Mouse (Mus musculus) cerebral cortex, adult 2 months (tissue): ENCODE measurements around the gene Pigo.

Source experiments
- WGBS: fragments of 180-500 bp; shearing (Covaris S2); methylation state at CpG from one replicate; pipeline ENCODE4 v1.1.7; 2018; 5-methylcytosine and 5-hydroxymethylcytosine counted together

The Pigo gene

DNA sequence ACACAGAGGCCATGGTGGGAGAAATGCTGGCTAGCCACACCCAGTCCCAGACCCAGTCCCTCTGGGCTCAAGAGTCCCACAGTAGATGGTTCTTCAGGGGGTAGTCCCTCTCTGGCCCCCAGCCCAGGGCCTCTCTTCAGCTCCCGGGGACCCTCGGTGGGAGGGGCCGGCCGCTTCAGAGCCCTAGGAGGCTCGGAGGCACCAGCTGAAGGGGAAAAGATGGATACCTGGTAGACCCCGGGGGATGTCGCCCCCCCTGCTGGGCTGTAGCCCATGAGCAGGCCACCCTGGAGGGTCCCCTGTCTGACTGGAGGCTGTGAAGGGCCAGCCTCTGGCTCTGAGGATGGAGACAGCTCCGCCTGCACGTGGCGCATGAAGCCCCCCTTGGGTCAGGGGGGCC lies 10.7 kb upstream of the Pigo start:
- 86% methylated on average over 10 of the region's 10 CpGs for WGBS

DNA sequence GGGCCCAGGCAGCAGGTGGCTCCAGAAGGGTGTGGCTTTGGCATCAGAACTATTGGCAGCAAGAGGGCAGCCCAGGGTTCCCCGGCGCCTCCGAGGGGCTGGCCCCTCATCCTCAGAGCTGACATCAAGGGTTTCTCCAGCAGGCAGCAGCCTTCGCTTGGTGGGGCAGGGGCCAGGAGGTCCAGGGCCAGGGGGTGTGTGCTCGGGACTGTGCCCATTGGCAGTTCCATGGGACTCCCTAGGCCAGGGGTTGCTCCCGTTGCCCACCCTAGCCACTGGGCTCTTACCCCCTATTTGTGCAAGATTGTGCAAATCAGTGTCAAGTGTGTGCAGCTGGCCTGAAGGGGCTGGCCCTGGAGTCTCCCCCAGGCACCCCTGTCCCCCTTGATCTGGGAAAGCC lies 10.2 kb upstream of the Pigo start:
- whole genome bisulfite sequencing: 84% methylated on average over 6 of the region's 6 CpGs

DNA sequence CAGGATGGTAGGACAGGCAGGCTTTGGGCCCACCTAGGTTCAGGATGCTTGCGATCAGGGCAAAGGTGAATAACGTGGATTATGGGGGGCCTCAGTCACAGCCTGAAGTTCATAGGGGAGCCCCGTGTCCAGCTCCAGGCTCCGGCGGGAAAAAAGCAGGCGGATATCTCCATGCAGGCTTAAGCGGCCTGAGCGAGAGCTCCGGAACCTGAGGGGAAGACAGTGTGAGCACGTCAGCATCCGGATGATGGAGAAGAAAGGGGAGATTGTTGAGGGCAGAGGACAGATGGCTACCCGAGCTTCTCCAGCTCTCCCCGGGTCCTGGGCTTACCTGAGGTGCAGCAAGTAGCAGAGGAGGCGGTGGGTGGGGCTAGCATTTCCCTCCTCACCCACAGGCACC lies 7.9 kb upstream of the Pigo start:
- WGBS: 85% methylated on average over 14 of the region's 14 CpGs

DNA sequence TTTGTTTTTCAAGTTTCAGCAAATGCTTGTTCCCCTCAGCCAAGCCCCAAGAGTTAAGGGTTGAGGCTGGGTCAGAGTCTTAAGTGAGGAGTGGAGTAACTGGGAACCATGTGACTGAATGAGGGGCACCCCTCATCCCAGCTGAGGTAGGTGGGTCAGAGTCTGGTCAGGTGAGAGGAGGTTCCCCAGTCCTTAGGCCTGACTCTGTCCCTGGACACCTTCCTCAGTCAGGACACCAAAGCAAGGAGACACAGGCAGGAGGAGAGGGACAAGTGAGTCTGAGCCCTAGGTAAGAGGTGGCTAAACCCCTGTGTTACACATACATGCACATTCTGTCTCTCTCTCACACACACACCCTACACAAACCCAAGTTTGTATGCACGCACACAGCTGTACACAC lies 6.9 kb upstream of the Pigo start:
- WGBS: 86% methylated on average over 1 of the region's 1 CpGs

DNA sequence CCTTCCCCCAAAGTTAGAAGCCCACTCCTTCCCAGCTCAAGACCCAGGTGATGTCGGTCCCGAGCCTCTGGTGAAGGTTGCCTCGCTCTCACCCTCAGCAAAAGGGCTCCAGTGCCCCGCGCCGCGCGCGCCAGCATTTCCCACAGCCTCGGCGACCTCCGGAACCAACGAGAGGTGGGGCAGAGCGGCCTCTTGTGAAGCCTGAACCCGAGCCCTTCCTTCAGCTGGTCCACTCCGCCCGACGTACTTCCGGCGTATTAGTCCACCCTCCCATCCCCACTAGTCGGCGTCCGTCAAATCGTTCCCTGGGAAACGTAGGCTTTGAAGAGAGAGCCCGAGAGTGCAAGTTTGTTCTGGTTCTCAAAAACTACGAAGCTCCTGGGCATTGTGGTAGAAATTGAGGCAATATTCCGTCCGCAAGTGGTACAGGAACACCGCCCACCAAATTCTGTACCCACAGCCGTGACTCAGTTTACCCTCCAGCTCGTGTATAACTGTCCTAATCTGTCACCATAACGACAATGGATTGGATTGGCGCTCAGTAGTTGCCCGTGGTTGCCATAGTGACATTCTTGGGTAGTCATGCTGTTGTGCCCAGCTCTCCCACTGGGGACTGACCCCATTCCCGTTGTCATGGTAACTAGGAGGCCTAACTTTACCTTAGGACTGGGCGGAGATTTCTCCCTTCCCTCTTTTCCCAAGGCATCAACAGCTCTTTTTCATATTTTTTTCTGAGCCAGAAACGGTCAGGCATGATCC lies 5.8 kb upstream of the Pigo start, which contains the start of gene Stoml2:
Gene Stoml2, minus strand, starts transcription at position 474 of the 759 bp plus-strand sequence.
- WGBS: 1% methylated on average over 38 of the region's 38 CpGs

DNA sequence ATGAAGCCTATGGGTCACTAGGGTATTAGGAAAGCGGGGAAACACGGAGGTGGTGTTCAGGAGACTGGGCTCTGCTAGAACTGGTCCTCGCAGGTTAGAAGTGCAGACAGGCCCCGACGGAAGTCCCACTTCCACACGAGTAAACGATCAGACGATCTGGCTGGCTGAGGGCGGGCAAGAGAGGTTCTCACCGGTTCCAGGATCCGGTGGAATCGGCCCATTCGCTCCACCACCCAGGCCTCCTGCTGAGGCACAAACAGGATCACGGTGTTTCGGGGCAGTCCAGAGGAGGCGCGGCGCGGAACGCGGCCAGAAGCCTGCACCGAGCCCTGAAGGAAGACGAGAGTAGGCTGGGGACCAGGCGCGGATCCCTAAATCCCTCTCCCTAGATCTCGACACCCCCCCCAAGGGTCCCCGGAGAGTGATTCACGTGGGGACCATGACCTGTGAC lies 5.2 kb upstream of the Pigo start:
- under 1% methylated on average over 28 of the region's 28 CpGs for WGBS

DNA sequence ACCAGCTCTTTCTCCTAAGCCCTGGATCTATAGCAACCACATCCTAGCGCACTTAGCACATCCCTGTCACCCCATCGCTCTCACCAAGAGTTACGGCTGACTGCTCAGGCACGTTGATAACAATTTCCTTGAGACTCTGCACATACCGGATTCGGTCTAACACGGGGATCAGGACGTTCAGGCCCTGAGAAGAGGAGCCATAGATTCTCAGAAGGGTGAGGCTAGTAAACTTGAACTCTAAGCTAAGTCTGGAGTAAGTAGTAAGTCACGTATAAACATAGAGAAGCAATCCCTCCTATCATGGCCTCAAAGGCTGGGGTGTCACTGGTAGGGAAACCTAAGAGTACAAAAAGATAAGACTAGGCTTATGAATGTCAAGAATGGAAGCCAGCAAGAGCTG lies 4.7 kb upstream of the Pigo start:
- 78% methylated on average over 9 of the region's 9 CpGs for WGBS

DNA sequence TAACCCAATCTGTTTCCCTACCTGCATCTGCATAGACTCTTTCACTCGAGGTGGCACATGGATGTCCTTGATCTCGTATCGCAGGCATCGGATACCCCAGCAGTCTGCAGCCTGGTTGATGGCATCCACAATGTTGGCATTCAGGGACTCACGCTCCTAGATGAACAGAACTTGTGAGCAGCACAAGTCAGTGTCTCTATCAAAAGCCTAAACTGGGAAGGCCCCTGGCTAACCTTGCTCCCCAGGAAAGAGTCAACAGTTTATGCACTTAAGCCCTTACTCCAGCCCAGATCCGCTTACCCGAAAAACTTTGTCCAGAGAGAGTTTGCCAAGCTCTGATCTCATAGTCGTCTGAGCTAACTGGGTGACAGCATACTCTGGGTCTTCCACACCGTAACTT lies 4.1 kb upstream of the Pigo start:
- WGBS: 91% methylated on average over 9 of the region's 9 CpGs

DNA sequence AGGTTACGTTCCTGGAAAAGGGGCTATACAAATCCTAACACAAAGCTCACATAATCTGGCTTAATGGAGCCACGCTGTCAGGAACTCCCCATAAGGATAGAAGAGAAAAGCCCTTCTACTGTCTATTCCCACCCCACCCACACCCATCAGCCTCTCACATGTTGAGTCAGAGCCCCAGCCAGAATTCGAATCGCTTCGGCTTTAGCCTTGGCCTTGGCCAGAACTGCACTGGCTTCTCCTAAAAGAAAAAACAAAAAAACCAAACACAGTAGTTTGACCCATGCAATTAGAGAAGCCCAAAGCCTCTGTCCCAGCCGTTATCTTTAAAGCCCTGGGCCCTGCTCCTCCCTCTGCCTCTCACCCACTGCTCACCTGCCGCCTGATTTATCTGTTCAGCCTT lies 3.5 kb upstream of the Pigo start:
- WGBS: 77% methylated on average over 7 of the region's 7 CpGs

DNA sequence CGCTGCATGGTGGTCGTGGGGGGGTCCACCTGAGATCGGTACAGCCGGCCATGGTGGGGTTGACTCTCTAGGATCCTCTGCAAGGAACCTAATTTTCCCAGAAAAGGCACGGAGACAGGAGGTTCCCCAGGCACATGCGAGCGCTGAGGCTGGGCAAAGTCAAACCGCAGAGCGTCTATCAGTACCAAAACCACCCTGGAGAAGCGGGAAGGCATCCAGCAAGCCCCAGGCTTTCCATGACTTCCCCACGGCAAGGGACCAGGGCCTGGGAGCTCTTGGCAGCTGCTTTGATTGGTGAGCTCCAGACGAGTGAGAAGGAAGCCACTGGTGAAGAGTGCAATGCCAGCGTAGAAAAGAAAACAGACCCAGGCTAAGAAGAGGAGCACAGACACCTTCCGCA lies 946 bp downstream of the Pigo start:
- 73% methylated on average over 14 of the region's 14 CpGs for WGBS

DNA sequence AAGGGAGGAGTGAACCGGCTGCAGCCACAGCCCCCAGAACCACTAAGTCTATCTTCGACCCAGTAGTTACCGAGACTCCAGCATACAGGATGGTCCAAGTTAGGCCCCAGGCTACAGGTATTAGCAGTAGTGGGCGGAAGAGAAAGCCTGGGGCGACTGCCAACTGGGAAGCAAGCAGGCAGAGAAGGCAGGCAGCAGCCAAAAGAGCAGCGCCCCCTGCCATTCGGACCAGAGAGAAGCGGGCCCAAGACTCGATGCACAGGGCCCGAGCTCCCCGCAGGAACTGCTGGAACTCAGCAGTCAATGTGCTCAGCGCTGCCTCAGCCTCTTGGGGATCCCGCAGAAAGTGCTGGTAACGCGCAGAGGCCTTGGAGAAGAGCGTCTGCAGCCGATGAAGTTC lies 4.3 kb downstream of the Pigo start:
- 74% methylated on average over 17 of the region's 17 CpGs for WGBS

DNA sequence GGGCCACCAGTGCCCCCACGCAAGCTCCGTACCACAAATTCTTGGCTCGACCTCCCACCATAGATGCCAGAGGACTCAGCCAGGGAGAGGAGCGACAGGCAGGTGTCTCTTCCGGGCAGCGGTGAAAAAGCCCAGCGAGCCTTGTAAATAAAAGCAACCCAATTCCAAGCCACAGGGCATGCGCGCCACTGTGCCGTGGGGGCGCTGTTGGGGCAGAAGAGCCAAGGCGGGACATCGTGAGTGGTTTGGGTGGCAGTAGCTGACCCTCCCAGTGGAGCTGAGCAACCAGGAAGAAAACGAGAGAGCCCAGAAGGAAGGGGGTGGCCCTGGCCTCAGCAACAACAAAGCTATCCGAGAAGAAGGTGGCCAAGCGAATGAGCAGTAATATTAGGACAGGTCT lies 4.7 kb downstream of the Pigo start:
- WGBS: 85% methylated on average over 16 of the region's 16 CpGs

DNA sequence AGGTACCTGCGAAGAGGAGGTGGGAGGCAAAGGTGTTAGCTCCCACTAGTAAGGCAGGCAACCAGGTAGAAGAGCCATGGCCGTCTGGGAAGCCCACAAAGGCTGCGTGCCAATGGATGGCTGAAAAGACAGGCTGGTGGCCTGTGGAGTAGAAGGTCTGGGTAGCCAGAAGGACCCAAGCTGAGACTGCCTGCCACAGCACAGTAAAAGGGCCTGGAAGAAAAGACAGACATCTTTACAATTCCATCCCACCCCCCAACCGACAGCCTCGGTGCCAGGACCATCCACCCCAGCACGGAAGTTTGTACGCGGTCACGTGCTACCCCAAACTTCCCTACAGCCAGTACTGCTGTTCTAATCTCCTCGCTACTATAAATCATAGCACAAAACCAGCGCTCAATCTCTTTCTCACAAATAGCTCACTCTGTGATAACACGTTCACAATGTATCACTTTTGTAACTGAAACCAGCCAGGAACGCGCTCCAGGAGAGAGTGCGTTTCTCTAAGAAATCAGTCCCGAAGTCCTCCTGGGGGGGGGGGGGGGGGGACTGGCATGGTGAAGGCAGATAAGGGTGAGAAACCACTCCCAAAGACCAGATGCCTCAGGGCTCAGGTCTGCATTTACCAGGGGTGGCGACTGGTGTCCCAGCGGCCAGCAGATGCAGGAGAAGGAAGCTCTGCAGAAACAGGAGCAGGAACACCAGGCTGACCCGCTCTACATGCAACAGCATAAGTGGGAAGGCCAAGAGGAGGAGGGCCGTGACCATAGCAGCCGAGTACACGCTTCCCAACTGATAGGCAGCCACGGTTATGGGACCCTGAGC lies 5.8 kb downstream of the Pigo start:
- 92% methylated on average over 23 of the region's 23 CpGs for WGBS

DNA sequence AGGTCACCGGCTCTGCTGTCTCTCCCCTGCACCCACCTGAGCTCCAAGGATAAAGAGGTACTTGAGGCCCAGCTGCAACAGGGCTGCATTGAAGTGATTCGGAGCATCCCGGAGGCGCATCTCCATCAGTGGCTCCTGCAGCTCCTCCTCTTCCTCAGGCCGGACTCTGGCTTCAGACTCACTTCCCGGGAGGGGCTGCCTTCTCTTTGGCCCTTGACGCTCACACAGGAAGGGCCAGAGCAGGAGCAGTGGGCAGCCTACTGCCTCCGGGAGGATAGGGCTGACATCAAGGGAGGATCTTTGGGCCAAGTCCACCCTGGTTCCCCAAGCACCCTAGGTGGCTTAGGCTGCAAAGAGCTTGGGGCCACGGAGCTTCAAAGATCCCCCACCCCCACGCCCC lies 6.4 kb downstream of the Pigo start:
- 86% methylated on average over 10 of the region's 10 CpGs for WGBS

DNA sequence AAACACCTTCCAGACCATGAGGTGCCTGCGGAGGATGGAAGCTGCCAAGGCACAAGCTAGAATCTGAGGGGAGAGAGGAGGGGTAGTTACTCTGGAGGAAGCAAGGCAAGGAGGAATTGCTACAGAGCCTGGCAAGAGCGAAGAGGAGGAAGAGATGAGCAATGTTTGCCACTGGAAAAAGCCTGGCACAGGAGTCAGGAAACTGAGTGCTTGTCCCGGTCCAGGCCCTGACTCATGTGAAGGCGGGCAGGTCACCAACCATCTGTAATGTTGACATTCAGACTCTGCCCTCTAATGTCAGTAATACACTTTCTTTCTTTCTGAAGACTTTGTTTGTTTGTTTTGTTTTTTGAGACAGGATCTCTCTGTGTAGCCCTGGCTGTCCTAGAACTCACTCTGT lies 7.5 kb downstream of the Pigo start:
- 94% methylated on average over 4 of the region's 4 CpGs for WGBS

DNA sequence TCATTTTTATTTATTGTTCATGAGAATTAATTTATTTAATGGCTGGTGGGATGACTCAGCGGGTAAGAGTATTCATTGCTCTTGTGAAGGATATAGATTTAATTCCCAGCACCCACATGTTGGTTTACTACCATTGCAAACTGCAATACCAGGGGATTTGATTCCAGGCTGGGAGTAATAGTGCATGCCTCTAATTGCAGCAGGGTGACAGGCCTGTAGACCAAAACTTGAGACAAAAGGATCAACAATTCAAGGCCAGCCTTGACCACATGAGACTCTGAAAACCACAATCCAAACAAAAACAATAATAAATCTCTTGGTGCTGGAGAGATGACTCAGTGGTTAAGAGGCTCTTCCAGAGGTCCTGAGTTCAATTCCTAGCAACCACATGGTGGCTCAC lies 13.5 kb downstream of the Pigo start:
- 98% methylated on average over 1 of the region's 1 CpGs for WGBS

DNA sequence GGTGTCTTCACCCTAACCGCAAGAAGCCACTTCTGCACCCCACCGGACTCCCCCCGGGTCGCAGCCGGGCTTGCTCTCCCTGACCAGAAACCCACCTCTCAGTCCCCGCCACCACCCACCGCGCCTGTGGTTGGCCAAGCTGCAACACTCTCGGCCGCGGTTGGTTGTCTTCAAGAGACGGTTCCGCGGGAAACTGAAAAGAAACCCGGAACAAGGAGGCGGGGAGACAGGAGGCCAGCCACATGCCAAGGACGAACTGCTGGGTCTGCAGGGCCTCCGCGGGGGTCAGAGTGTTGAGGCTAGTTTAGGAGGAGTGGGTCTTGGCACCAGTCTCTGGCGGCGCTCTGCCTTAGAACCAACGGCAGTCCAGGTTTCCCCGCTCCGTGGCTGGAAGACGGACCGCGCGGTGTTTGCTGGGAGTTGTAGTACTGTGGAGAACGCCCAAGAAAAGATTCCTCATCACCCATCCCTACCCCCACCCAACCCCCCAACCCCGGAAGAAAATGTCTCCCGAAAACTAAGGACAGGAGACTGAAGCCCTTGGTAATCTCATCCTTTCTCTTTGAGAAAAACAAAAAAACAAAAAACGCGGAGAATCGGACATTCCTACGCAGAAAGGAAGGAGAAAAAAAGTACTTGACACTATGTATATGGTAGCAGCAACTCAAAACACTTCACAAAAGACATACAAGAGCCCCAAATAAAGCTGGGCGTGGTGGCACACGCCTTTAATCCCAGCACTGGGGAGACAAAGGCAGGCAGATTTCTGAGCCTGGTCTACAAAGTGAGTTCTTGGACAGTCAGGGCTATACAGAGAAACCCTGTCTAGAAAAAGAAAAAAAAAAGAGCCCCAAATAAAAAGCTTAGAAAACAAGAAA lies 15.2 kb downstream of the Pigo start, which contains the start of gene Fancg:
Gene Fancg, minus strand, starts transcription at position 346 of the 878 bp plus-strand sequence.
- 2% methylated on average over 37 of the region's 37 CpGs for WGBS

DNA sequence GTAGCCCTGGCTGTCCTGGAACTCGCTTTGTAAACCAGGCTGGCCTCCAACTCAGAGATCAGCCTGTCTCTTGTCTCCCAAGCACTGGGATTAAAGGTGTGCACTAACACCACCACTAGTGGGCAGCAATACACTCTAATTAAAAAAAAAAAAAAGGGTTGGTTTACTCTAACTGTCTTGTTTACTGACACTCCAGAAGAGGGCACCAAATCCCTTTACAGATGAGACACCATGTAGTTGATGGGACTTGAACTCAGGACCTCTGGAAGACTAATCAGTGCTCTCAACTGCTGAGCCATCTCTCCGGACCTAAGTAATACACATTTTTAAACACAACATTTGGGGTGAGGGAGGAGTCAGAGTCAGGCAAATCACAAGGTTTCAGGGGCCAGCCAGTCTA lies 19.9 kb downstream of the Pigo start:
- WGBS: 54% methylated on average over 2 of the region's 2 CpGs

DNA sequence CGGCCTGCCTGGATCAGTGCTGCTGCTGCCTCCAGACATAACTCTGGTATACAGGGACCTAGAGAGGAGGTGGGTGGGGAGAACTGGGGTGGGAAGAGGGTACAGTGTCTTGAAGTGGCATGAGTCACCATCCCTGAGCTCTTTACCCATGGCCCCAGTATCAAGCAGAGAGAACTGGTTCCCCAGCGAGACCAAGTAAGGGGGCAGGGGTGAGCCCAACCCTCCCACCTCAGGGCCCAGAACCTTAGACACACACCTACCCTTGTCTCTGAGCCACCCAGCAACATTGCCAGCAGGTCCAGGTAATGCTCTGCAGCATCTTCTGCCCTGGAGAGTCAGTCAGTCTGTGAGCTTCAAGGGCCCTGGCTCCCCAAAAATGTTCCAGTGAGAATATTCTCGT lies 20.7 kb downstream of the Pigo start:
- WGBS: 80% methylated on average over 3 of the region's 3 CpGs

DNA sequence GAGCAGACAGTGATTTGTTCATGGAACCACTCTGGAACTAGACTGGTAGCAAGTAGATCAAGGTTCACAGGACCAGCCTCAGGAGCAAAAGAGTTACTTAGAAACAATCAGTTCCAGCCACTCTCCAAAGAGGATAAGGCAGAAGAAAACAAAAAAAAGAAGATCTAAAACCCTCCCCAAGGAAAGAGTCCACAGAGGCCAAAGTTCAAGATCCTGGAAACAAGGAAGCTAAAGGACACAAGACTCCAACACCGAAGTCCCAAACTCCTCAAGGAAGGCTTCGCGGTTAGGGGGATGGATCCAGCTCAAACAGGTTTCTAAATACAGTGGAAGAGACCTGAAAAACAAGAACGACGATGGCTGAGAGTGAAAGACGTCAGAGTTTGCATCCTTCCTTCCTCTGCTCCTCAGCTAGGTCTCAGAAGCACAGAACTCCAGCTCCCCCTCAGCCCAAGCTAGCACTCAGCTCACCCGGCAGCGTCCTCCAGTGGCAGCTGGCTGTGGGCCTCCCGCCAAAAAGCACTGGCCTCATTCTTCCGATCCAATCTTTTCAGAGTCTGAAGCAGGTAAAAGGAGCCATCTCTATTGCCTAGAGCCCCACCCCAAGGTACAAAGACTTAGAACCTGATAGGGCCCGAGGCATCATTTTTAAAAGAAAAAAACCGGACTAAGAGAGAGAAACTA lies 22.7 kb downstream of the Pigo start:
- 67% methylated on average over 12 of the region's 12 CpGs for WGBS

DNA sequence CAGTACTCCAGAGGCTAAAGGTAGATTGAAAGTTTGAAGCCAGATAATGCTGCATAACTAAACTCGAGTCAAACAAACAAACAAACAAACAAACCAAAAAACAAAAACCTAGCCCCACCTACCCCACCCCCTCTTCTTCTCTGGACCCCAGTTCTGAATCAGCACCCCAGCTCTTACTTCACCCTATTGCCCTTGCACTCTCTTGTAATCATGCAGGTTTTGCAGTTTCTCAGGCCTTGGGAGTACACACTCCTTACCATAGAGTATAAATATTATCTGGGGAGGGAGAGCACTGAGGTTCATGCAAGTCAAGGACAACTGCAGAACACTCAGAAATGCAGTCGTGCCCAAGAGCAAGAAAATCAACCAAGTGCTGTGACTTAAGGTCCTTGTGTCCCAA lies 24.3 kb downstream of the Pigo start:
- 89% methylated on average over 2 of the region's 2 CpGs for WGBS
